Mouse (Mus musculus): ENCODE results near the gene Rgcc.

The Rgcc gene

GRCm38 (mm10) chr14:79301466-79301875 lies at the start of gene Rgcc:
Gene Rgcc, minus strand, starts transcription at chr14:79301645.
- in situ Hi-C loops (cut with MseI, MboI): loop anchor here (25.0 kb wide), 1 partner anchor 639 kb away; no protein-coding TSS in a partner anchor

- in situ Hi-C loops (cut with MseI, MboI): no loop called here
Measured at GRCm38 (mm10) chr14:79346384-79346783, 44.9 kb upstream of the Rgcc start.

DNA sequence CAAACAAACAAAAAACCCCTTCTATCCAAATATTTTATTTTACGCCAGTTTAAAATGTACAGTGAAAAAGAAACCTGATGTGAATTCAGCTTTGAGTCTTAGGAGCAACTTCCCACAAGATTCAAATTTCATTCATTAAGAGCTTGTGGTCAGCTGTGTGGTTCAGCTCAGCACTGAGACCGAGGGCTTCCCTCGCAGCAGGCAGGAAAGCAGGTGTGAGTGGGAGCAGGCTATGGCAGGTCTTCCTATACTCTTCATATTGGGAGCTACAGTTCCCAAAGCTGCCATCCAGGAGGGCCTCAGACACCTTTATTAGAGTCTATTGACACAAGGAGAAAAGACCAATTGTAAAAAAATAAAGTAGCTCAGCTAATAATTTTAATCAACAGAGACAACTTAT lies 34.2 kb upstream of the Rgcc start:
- in situ Hi-C loops (cut with MseI, MboI): no loop called here

GRCm38 (mm10) chr14:79331936-79332335 lies 30.5 kb upstream of the Rgcc start:
- in situ Hi-C loops (cut with MseI, MboI): no loop called here

GRCm38 (mm10) chr14:79330944-79331561 lies 29.6 kb upstream of the Rgcc start:
- in situ Hi-C loops (cut with MseI, MboI): no loop called here

DNA sequence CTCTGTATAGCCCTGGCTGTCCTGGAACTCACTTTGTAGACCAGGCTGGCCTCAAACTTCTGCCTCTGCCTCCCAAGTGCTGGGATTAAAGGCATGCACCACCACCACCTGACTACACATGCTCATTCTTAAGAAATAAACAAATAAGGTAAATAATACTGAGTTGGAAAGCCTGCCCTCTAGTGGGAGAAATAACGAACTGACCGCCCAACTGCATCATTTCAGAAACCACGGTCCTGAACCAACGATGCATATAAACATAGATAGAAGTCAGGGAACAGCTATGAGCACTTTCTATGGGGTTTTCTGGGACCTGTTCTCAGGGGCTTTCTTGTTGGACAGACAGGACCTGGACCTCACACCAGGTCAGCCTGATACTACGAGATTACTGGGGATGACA lies 25.6 kb upstream of the Rgcc start:
- in situ Hi-C loops (cut with MseI, MboI): loop anchor here in 1 of 2 experiments (10.0 kb wide), 1 partner anchor 162 kb away; no protein-coding TSS in a partner anchor

GRCm38 (mm10) chr14:79324112-79324840 lies 22.8 kb upstream of the Rgcc start:
- in situ Hi-C loops (cut with MseI, MboI): loop anchor here (5.0 to 25.0 kb wide), 5 partner anchors 157 to 662 kb away; no protein-coding TSS in a partner anchor

GRCm38 (mm10) chr14:79321881-79322280 lies 20.4 kb upstream of the Rgcc start:
- in situ Hi-C loops (cut with MseI, MboI): loop anchor here (5.0 to 25.0 kb wide), 5 partner anchors 155 to 660 kb away; no protein-coding TSS in a partner anchor

- in situ Hi-C loops (cut with MseI, MboI): loop anchor here (5.0 to 25.0 kb wide), 5 partner anchors 154 to 659 kb away; no protein-coding TSS in a partner anchor
Measured at GRCm38 (mm10) chr14:79321152-79321551, 19.7 kb upstream of the Rgcc start.

DNA sequence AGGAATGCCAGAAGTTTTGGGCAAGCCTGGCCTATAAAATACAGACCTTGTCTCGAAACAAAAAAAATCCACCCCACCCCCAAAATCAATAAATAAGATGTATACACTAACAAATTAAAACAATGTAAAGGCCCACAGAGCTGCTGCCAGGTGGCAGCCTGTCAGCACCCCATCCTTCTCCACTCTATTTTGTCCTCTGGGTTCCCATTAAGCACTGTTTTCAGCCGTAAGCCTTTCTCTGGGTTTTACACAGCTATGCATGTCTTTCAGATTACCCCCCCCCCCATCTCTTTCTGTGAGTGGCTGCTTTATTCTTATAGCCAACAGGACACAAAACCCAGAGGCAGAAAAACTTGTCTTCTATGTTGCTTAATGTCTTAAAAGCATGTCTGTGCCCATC lies 16.2 kb upstream of the Rgcc start:
- in situ Hi-C loops (cut with MseI, MboI): loop anchor here (25.0 kb wide), 1 partner anchor 655 kb away; no protein-coding TSS in a partner anchor

DNA sequence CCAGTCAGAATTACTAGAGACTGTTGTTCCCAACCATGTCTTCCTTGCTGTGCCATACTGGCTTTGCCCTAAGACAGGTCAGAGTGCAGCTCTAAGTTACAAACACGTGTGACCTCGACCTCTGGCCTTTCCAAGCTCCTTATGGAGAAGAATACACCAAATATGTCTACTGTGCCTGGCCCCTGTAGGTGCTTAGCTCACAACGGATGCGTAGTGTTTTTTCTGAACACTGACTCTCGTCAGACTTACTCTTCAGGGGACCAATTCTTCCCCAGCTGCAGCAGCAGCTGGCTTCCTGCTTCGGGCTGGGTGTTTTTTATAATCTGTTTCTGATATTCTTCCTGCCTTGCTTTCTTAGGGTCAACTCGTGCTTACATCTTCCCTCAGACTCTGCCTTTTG lies 14.4 kb upstream of the Rgcc start:
- in situ Hi-C loops (cut with MseI, MboI): loop anchor here (25.0 kb wide), 1 partner anchor 654 kb away; no protein-coding TSS in a partner anchor

- in situ Hi-C loops (cut with MseI, MboI): loop anchor here (25.0 kb wide), 1 partner anchor 652 kb away; no protein-coding TSS in a partner anchor
Measured at GRCm38 (mm10) chr14:79314245-79315010, 13.0 kb upstream of the Rgcc start.

- in situ Hi-C loops (cut with MseI, MboI): loop anchor here (25.0 kb wide), 1 partner anchor 651 kb away; no protein-coding TSS in a partner anchor
Measured at GRCm38 (mm10) chr14:79313439-79314175, 12.2 kb upstream of the Rgcc start.

- in situ Hi-C loops (cut with MseI, MboI): loop anchor here (25.0 kb wide), 1 partner anchor 650 kb away; no protein-coding TSS in a partner anchor
Measured at GRCm38 (mm10) chr14:79312719-79313118, 11.3 kb upstream of the Rgcc start.

DNA sequence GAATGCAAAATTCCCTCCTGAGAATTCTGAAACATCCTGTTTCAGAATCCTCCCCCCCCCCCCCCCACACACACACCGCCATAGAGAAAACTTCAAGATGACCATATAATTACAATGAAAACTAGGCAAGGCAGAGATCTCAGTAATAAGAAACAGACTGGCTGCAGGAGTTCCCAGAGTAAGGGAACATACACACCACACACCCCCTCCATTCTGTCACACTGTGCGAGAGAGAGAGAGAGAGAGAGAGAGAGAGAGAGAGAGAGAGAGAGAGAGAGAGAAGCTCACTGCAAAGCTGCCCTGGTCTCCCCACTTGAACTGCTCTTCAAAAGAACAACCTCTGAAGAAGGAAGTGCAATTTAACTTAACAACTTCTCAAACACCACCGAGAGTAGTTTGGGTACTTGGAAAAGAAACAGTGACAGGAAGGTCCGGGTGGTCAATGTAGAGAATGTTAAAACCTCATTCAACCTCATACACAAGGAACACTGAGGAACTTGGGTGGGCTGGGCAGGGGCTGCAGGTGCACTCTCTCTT lies 10.5 kb upstream of the Rgcc start:
- in situ Hi-C loops (cut with MseI, MboI): loop anchor here (25.0 kb wide), 1 partner anchor 650 kb away; no protein-coding TSS in a partner anchor

DNA sequence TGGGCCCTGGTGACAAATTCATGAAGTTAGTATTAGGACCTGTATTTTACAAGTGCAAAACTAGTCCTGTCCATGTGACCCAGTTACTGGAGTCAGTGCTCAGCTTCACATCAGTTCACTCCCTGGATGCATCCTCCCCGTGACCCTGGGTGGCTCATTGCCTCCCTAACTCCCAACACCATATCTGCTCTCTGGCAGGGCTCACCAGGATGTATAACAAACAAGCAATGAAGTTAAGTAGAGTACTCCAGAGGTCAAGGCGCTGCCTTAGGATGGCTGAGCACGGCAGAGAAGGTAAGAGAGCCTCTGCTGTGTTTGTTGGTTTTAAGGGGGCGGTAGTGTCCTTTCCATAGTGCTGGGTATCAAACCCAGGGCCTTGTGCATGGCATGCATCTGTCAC lies 7.7 kb upstream of the Rgcc start:
- in situ Hi-C loops (cut with MseI, MboI): loop anchor here (25.0 kb wide), 1 partner anchor 647 kb away; no protein-coding TSS in a partner anchor

DNA sequence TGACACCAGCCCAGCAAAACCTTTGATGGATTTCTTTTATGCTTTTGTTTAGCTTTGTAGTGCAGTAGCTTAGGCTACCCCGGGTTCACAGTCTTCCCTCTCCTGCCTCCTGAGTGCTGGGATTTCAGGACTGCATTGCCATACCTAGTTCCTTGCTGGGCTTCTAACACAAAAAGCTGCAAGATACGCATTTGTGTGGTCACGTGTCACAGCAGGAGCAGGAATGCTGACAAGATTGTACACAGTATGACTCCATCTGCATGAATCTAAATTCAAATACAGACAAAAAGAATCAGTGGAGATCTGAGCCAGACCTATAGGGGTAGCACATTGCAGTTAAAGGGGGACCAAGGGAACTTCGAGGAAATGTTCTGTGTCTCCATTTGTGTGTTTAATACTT lies 6.9 kb upstream of the Rgcc start:
- in situ Hi-C loops (cut with MseI, MboI): loop anchor here (25.0 kb wide), 1 partner anchor 646 kb away; no protein-coding TSS in a partner anchor

- in situ Hi-C loops (cut with MseI, MboI): loop anchor here (25.0 kb wide), 1 partner anchor 646 kb away; no protein-coding TSS in a partner anchor
Measured at GRCm38 (mm10) chr14:79307908-79308307, 6.5 kb upstream of the Rgcc start.

GRCm38 (mm10) chr14:79307138-79307537 lies 5.7 kb upstream of the Rgcc start:
- in situ Hi-C loops (cut with MseI, MboI): loop anchor here (25.0 kb wide), 1 partner anchor 645 kb away; no protein-coding TSS in a partner anchor

DNA sequence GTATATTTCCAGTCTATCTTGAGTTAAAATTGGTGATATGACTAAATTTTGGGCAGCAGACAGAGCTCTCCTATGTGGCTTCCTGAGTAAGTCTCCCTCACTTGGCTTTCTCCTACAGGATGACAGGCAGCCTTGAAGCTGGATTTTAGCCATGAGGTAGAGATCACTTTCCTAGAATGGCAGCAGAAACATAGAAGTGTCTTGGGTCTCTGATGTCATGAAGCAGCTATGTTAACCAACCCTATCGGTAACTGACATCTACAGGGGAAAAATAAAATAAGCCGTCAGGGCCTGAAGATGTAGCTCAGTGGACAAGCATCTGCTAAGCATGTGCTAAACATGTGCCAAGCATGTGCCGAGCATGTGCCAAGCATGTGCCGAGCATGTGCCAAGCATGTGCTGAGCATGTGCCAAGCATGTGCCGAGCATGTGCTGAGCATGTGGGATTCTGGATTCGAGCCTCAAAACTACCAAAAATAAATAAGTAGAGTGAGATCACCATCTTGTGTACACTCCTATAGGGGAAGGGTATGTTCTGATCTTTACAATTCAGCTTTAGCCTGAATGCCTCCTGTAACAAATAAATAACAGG lies 3.5 kb upstream of the Rgcc start:
- in situ Hi-C loops (cut with MseI, MboI): loop anchor here (25.0 kb wide), 1 partner anchor 643 kb away; no protein-coding TSS in a partner anchor

Data from mouse trophoblast stem cell (cell line).